Mouse (Mus musculus): ENCODE data around the gene Arsg. TPM values are rescaled to one million over a fixed set of nuclear protein-coding genes. Genes with fewer than 3 reads are reported as not detected.

The Arsg gene
- total RNA-seq, 1 experiment = 1.0 TPM

DNA sequence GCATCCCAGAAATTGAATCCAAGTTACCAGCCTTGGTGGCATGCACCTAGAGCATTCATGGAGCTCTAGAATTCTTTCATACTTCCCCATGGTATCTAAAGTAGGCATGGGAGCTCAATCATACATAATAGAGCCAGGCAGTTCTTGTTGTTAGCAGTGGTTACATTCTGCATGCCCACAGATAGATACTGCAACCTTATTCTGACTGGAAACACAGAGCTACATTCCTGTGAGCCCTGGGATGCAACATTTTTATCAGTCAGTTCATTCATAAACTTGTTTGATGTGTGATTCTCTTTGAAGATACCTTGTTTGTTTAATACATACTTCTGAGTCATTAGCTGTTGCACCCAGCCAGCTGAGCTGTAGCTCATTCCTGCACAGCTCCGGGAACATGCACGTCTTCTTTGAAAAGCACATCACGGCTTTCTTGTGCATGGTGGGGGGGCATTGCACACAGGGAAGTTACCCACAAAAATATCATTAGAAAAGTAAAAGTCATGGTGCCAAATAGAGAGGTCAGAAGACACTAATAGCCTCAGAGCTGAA is 41.0 kb downstream of the Arsg start:
- no peak for TF ChIP-seq CHD2 (IDR thresholded peaks at IDR 0.05; ENCODE audit: low read depth, low read length)
- no peak overlapping the region for H3K4me3 ChIP-seq (ENCODE audit: insufficient read depth in 1 of 2, low read depth in 1 of 2, low read length in 2 of 2, poor library complexity in 1 of 2, severe bottlenecking in 1 of 2)
- no peak overlapping the region for H3K9ac ChIP-seq (ENCODE audit: insufficient read depth, low read depth, low read length, poor library complexity, severe bottlenecking)
- no peak overlapping the region for H3K27ac ChIP-seq (ENCODE audit: insufficient read depth, low read depth, low read length, poor library complexity, severe bottlenecking)
- in situ Hi-C loops (cut with MboI; ENCODE audit: low sequenced_read_pairs in 2 of 2, unreplicated experiment in 2 of 2) = no loop called here
- H3K36me3 ChIP-seq (ENCODE audit: control insufficient read depth, insufficient read depth, low read length, poor library complexity, severe bottlenecking) = no peaks in the 10 kb centered on the region
- no peaks in the 10 kb centered on the region for H3K9me3 ChIP-seq (ENCODE audit: control insufficient read depth, insufficient read depth, low read depth, low read length)
- no peak for DNase-seq (ENCODE audit: low read depth, low spot score)
- H3K4me1 ChIP-seq (ENCODE audit: control insufficient read depth in 2 of 2, insufficient read depth in 2 of 2, low read length in 2 of 2, poor library complexity in 1 of 2) = 0 out of 4 replicates have a peak, but pooled peaks cover 0 to 2% of the 10 kb centered on the region in 2 experiments

GRCm38 (mm10) chr11:109517330-109517729 is 44.2 kb downstream of the Arsg start:
- no peak overlapping the region for H3K4me3 ChIP-seq (ENCODE audit: insufficient read depth in 1 of 2, low read depth in 1 of 2, low read length in 2 of 2, poor library complexity in 1 of 2, severe bottlenecking in 1 of 2)
- no peak overlapping the region for H3K9ac ChIP-seq (ENCODE audit: insufficient read depth, low read depth, low read length, poor library complexity, severe bottlenecking)
- no peaks in the 10 kb centered on the region for H3K36me3 ChIP-seq (ENCODE audit: control insufficient read depth, insufficient read depth, low read length, poor library complexity, severe bottlenecking)
- H3K4me1 ChIP-seq (ENCODE audit: control insufficient read depth in 2 of 2, insufficient read depth in 2 of 2, low read length in 2 of 2, poor library complexity in 1 of 2) = peaks cover 0 to 4% of the 10 kb centered on the region in 2 experiments; a peak in 1 of 4 replicates
- no peak overlapping the region for H3K27ac ChIP-seq (ENCODE audit: insufficient read depth, low read depth, low read length, poor library complexity, severe bottlenecking)
- in situ Hi-C loops (cut with MboI; ENCODE audit: low sequenced_read_pairs in 2 of 2, unreplicated experiment in 2 of 2) = no loop called here
- no peaks in the 10 kb centered on the region for H3K9me3 ChIP-seq (ENCODE audit: control insufficient read depth, insufficient read depth, low read depth, low read length)
- no peak for TF ChIP-seq CHD2 (IDR thresholded peaks at IDR 0.05; ENCODE audit: low read depth, low read length)
- no peak for TF ChIP-seq HCFC1 (IDR thresholded peaks at IDR 0.05; ENCODE audit: borderline replicate concordance, insufficient read depth, low read length)
- TF ChIP-seq MAFK (IDR thresholded peaks at IDR 0.05; ENCODE audit: insufficient read depth, low read depth, low read length) = no peak
- TF ChIP-seq ZC3H11A (IDR thresholded peaks at IDR 0.05; ENCODE audit: borderline replicate concordance, low read depth, low read length) = no peak
- no peak for TF ChIP-seq ZNF384 (IDR thresholded peaks at IDR 0.05; ENCODE audit: low read depth, low read length)
- no peak for DNase-seq (ENCODE audit: low read depth, low spot score)

DNA sequence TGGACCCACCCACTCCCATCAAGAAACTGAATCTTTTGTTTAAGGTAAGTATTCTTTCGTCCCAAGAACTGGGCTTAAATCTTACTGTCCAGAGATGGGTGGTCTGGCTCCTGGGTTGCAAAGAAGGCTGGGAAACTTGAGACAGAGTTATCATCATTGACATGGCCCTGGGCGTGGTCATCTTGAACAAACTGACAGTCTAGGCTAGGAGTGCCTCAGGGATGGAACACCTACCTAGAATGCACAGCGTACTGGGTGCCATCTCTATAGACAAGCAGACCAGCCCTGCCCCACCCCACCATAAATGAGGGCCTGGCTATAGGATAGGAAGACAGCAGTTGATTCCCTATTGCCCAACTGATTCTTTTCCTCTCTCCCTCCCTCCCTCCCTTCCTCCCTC is 44.6 kb downstream of the Arsg start:
- in situ Hi-C loops (cut with MboI; ENCODE audit: low sequenced_read_pairs in 2 of 2, unreplicated experiment in 2 of 2) = no loop called here
- no peak for TF ChIP-seq CHD2 (IDR thresholded peaks at IDR 0.05; ENCODE audit: low read depth, low read length)
- no peak for TF ChIP-seq HCFC1 (IDR thresholded peaks at IDR 0.05; ENCODE audit: borderline replicate concordance, insufficient read depth, low read length)
- no peak for TF ChIP-seq ZNF384 (IDR thresholded peaks at IDR 0.05; ENCODE audit: low read depth, low read length)
- TF ChIP-seq ZC3H11A (IDR thresholded peaks at IDR 0.05; ENCODE audit: borderline replicate concordance, low read depth, low read length) = no peak
- TF ChIP-seq MAFK (IDR thresholded peaks at IDR 0.05; ENCODE audit: insufficient read depth, low read depth, low read length) = no peak
- Histone ChIP-seq H3K27ac (ENCODE audit: insufficient read depth, low read depth, low read length, poor library complexity, severe bottlenecking) (no peak overlapping the region), H3K9ac (ENCODE audit: insufficient read depth, low read depth, low read length, poor library complexity, severe bottlenecking) (no peak overlapping the region), H3K4me3 (ENCODE audit: insufficient read depth in 1 of 2, low read depth in 1 of 2, low read length in 2 of 2, poor library complexity in 1 of 2, severe bottlenecking in 1 of 2) (no peak overlapping the region), H3K9me3 (ENCODE audit: control insufficient read depth, insufficient read depth, low read depth, low read length) (no peaks in the 10 kb centered on the region), H3K36me3 (ENCODE audit: control insufficient read depth, insufficient read depth, low read length, poor library complexity, severe bottlenecking) (no peaks in the 10 kb centered on the region), H3K4me1 (ENCODE audit: control insufficient read depth in 2 of 2, insufficient read depth in 2 of 2, low read length in 2 of 2, poor library complexity in 1 of 2) (peaks cover 0 to 4% of the 10 kb centered on the region in 2 experiments; a peak in 1 of 4 replicates)
- no peak for DNase-seq (ENCODE audit: low read depth, low spot score)

- in situ Hi-C loops (cut with MboI; ENCODE audit: low sequenced_read_pairs in 2 of 2, unreplicated experiment in 2 of 2) = no loop called here
- TF ChIP-seq ZNF384 (IDR thresholded peaks at IDR 0.05; ENCODE audit: low read depth, low read length) (no peak), MAFK (IDR thresholded peaks at IDR 0.05; ENCODE audit: insufficient read depth, low read depth, low read length) (no peak), HCFC1 (IDR thresholded peaks at IDR 0.05; ENCODE audit: borderline replicate concordance, insufficient read depth, low read length) (no peak), CHD2 (IDR thresholded peaks at IDR 0.05; ENCODE audit: low read depth, low read length) (no peak), ZC3H11A (IDR thresholded peaks at IDR 0.05; ENCODE audit: borderline replicate concordance, low read depth, low read length) (no peak)
- Histone ChIP-seq H3K4me1 (ENCODE audit: control insufficient read depth in 2 of 2, insufficient read depth in 2 of 2, low read length in 2 of 2, poor library complexity in 1 of 2) (peaks cover 0 to 2% of the 10 kb centered on the region in 2 experiments; a peak in 1 of 4 replicates), H3K9me3 (ENCODE audit: control insufficient read depth, insufficient read depth, low read depth, low read length) (no peaks in the 10 kb centered on the region), H3K4me3 (ENCODE audit: insufficient read depth in 1 of 2, low read depth in 1 of 2, low read length in 2 of 2, poor library complexity in 1 of 2, severe bottlenecking in 1 of 2) (no peak overlapping the region), H3K36me3 (ENCODE audit: control insufficient read depth, insufficient read depth, low read length, poor library complexity, severe bottlenecking) (no peaks in the 10 kb centered on the region), H3K27ac (ENCODE audit: insufficient read depth, low read depth, low read length, poor library complexity, severe bottlenecking) (no peak overlapping the region), H3K9ac (ENCODE audit: insufficient read depth, low read depth, low read length, poor library complexity, severe bottlenecking) (no peak overlapping the region)
- no peak for DNase-seq (ENCODE audit: low read depth, low spot score)
Observed at GRCm38 (mm10) chr11:109520958-109521357, 47.8 kb downstream of the Arsg start.

- Histone ChIP-seq H3K4me3 (ENCODE audit: insufficient read depth in 1 of 2, low read depth in 1 of 2, low read length in 2 of 2, poor library complexity in 1 of 2, severe bottlenecking in 1 of 2) (no peak overlapping the region), H3K9me3 (ENCODE audit: control insufficient read depth, insufficient read depth, low read depth, low read length) (no peaks in the 10 kb centered on the region), H3K36me3 (ENCODE audit: control insufficient read depth, insufficient read depth, low read length, poor library complexity, severe bottlenecking) (no peaks in the 10 kb centered on the region), H3K4me1 (ENCODE audit: control insufficient read depth in 2 of 2, insufficient read depth in 2 of 2, low read length in 2 of 2, poor library complexity in 1 of 2) (peaks cover 0 to 2% of the 10 kb centered on the region in 2 experiments; a peak in 1 of 4 replicates), H3K9ac (ENCODE audit: insufficient read depth, low read depth, low read length, poor library complexity, severe bottlenecking) (no peak overlapping the region), H3K27ac (ENCODE audit: insufficient read depth, low read depth, low read length, poor library complexity, severe bottlenecking) (no peak overlapping the region)
- in situ Hi-C loops (cut with MboI; ENCODE audit: low sequenced_read_pairs in 2 of 2, unreplicated experiment in 2 of 2) = no loop called here
- DNase-seq (ENCODE audit: low read depth, low spot score) = no peak
- no peak for TF ChIP-seq HCFC1 (IDR thresholded peaks at IDR 0.05; ENCODE audit: borderline replicate concordance, insufficient read depth, low read length)
- TF ChIP-seq MAFK (IDR thresholded peaks at IDR 0.05; ENCODE audit: insufficient read depth, low read depth, low read length) = no peak
- TF ChIP-seq ZNF384 (IDR thresholded peaks at IDR 0.05; ENCODE audit: low read depth, low read length) = no peak
- no peak for TF ChIP-seq ZC3H11A (IDR thresholded peaks at IDR 0.05; ENCODE audit: borderline replicate concordance, low read depth, low read length)
- TF ChIP-seq CHD2 (IDR thresholded peaks at IDR 0.05; ENCODE audit: low read depth, low read length) = no peak
Observed at GRCm38 (mm10) chr11:109524869-109525268, 51.7 kb downstream of the Arsg start.

Data from ES-E14 (cell line).